Mouse (Mus musculus) forebrain, postnatal 0 days (tissue): ENCODE measurements around the gene Cdhr1. TPM values are rescaled to one million over a fixed set of nuclear protein-coding genes. Genes with fewer than 3 reads are reported as not detected.

Experiments
- ATAC-seq: fragments of 200-750 bp; cut with Nextera tagmentation; 2 replicates; pipeline ENCODE4 v1.8.0; 2017; ENCODE audit warnings: mild to moderate bottlenecking, moderate library complexity
- DNase-seq: peaks from one replicate; pipeline ENCODE4 v3.0.0-alpha.2; 2015
- H3K27ac ChIP-seq: fragments of 300-500 bp; sonication (generic); 2 replicates; pipeline ENCODE4 v1.5.1; 2014; ENCODE audit warnings: low read depth, mild to moderate bottlenecking, antibody characterized with exemption, low read length, moderate library complexity, mixed read lengths
- H3K27me3 ChIP-seq: fragments of 300-500 bp; sonication (generic); 2 replicates; pipeline ENCODE4 v1.6.1; 2014; ENCODE audit warnings: mild to moderate bottlenecking, low read length, mixed read lengths; ENCODE audit not compliant: insufficient read depth
- H3K36me3 ChIP-seq: fragments of 300-500 bp; sonication (generic); 2 replicates; pipeline ENCODE4 v1.6.1; 2014; ENCODE audit warnings: mild to moderate bottlenecking, moderate library complexity; ENCODE audit not compliant: insufficient read depth
- H3K4me1 ChIP-seq: fragments of 300-500 bp; sonication (generic); 2 replicates; pipeline ENCODE4 v1.6.1; 2014; ENCODE audit warnings: antibody characterized with exemption; ENCODE audit not compliant: insufficient read depth
- H3K4me2 ChIP-seq: fragments of 300-500 bp; sonication (generic); 2 replicates; pipeline ENCODE4 v1.6.1; 2014; ENCODE audit warnings: low read depth, mild to moderate bottlenecking, moderate library complexity
- H3K4me3 ChIP-seq: fragments of 300-500 bp; sonication (generic); 2 replicates; pipeline ENCODE4 v1.5.1; 2014; ENCODE audit warnings: low read depth, low read length, mixed read lengths
- H3K9ac ChIP-seq: fragments of 300-500 bp; sonication (generic); 2 replicates; pipeline ENCODE4 v1.6.1; 2014; ENCODE audit warnings: mild to moderate bottlenecking
- H3K9me3 ChIP-seq: fragments of 300-500 bp; sonication (generic); 2 replicates; pipeline ENCODE4 v1.6.1; 2016; ENCODE audit warnings: low read length
- CTCF ChIP-seq: sonication (generic); IDR thresholded peaks from 2 replicates; pipeline ENCODE4 v1.5.1; 2016; ENCODE audit warnings: antibody characterized with exemption, control low read depth, low read depth
- WGBS: fragments of 180-500 bp; shearing (Covaris S2); extraction: QIAGEN DNeasy Blood & Tissue Kit; methylation state at CpG from one replicate; pipeline ENCODE4 v1.1.7; 2014; 5-methylcytosine and 5-hydroxymethylcytosine counted together
- polyA plus RNA-seq: library from polyadenylated mRNA; unstranded; fragments of >200 nt; fragmentation: Nextera tagmentation; extraction: Ambion mirVana; gene quantifications from 2 replicates; pipeline ENCODE4 v1.2.1, GENCODE M21; 2015
- total RNA-seq: library from RNA; depleted of rRNA; stranded (reverse); fragments of >200 nt; gene quantifications from 2 replicates; pipeline ENCODE4 v1.2.3, GENCODE M21; 2014; rRNA removed

Cdhr1 gene
- total and polyA plus RNA-seq, 2 experiments from 2014 or later, result 10.1 to 16.3 TPM

DNA sequence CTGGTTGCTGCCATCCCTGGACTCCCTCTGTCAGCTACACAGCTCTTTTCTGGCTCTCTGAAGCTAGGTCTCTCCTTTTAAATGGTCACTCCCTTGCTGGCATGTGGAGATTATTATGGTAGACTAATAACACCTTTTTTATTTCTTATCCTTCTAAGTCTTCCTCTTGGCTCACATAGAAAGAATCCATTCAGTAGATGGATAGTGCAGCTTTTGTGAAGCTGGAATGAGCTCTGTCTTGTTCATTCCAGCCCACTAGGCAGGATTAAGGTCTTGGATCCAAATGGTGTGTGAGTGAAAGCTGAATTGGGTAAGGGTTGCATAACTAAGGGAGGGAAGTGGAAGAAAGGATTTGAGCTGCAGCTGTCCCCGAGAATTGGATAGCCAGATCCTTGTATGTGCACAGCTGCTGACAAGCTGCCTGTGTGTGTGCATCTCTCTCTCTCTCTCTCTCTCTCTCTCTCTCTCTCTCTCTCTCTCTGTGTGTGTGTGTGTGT lies 49.2 kb downstream of the Cdhr1 start, which contains the start of gene Rgr:
Gene Rgr (minus strand): TSS at position 51 of the 497 bp plus-strand sequence.
- H3K9me3 ChIP-seq, result no peaks in the 10 kb centered on the region
- H3K9ac ChIP-seq, result no peak within 1 kb of the TSS
- no peak within 1 kb of the TSS for H3K4me3 ChIP-seq
- H3K36me3 ChIP-seq, result no peaks in the 10 kb centered on the region
- ATAC-seq (peak; percentile 73), DNase-seq (no peak)
- no peaks in the 10 kb centered on the region for H3K4me1 ChIP-seq
- no peak for TF ChIP-seq CTCF
- 6% methylated on average over 1 of the region's 1 CpGs for WGBS
- no peak within 1 kb of the TSS for H3K4me2 ChIP-seq
- no peak within 1 kb of the TSS for H3K27ac ChIP-seq
- no peaks in the 10 kb centered on the region for H3K27me3 ChIP-seq

DNA sequence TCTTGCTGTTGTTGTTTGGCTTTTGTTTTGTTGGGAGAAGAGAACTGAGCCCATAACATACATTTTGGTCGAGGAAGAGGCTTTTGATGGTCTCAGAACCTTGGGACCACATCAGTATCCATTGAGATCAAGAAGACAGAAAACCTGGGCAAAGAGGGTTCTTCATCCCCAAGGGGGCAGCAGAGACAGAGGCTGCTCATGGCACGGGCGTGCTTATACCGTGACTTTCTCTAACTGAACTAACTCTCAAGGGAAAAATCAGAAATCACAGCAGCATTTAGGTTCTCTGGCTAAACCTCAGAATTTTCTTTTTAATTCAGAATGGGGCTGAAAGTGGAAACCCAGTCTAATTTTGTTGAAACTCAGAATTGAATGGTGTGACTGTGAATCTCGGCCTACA lies 63.7 kb downstream of the Cdhr1 start:
- 44% methylated on average over 5 of the region's 5 CpGs for WGBS
- Histone ChIP-seq H3K27ac (no peak overlapping the region), H3K27me3 (no peaks in the 10 kb centered on the region), H3K36me3 (no peaks in the 10 kb centered on the region), H3K4me2 (no peak overlapping the region), H3K4me1 (0 out of 2 replicates have a peak, but pooled peaks cover 10% of the 10 kb centered on the region), H3K9ac (no peak overlapping the region), H3K9me3 (no peaks in the 10 kb centered on the region), H3K4me3 (no peak overlapping the region)
- ATAC-seq (no peak), DNase-seq (peak; percentile 24)
- peak; percentile 59 for TF ChIP-seq CTCF

DNA sequence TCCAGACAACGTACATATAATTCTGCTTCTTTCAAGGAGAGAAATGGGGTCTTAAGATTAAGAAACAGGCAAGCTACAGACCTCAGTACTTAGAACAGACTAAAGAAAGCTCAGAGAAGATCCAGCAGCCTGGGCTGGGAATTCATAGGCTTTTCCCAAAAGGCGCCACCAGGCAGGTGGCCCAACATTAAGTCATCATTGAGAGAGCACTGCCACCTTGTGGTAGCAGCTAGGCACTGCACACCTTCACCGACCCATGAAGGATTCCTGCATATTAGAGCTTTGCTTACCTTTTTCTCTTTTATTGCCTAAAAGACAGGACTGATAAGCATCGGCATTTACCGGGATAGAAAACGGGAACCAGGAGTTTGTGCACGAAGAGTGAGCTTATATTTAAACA lies 64.9 kb downstream of the Cdhr1 start:
- Histone ChIP-seq H3K9me3 (no peaks in the 10 kb centered on the region), H3K4me2 (no peak overlapping the region), H3K9ac (no peak overlapping the region), H3K36me3 (no peaks in the 10 kb centered on the region), H3K4me3 (no peak overlapping the region), H3K27ac (no peak overlapping the region), H3K27me3 (no peaks in the 10 kb centered on the region), H3K4me1 (0 out of 2 replicates have a peak, but pooled peaks cover 10% of the 10 kb centered on the region)
- peak; percentile 93 for DNase-seq
- ATAC-seq, result peak; percentile 82
- whole genome bisulfite sequencing, result 16% methylated on average over 7 of the region's 7 CpGs
- peak; percentile 97 for TF ChIP-seq CTCF

DNA sequence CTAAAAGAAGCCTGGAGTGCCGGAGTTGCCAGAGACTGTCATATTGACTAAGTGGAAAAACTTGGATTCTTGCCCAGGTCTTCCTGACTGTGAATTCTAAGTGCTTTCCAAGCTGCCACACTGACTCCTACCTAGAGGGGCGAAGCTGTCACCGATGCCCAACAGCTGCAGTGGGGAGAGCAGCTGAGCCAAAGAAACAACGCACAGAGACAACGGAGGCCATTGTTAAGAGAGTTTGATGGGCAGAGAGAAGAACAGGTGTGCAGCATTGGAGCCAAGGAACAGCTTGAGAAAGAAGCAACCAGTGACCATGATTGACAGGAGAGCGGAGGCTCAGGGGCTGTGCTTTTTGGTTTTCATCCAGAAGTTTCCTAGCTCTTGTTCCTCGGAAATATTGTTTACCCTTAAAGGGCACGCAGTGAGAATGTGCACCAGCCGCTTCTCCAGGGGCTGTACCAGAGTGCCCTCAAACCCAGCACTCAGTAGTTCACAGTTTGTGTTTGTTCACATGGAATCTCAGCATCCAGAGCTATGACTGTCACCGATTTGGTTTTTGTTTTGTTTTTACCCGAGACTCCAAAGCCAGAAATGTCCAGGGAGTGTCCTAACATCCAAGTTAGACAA lies 65.6 kb downstream of the Cdhr1 start:
- Histone ChIP-seq H3K4me2 (no peak overlapping the region), H3K4me3 (no peak overlapping the region), H3K27me3 (no peaks in the 10 kb centered on the region), H3K9me3 (no peaks in the 10 kb centered on the region), H3K27ac (no peak overlapping the region), H3K36me3 (no peaks in the 10 kb centered on the region), H3K9ac (no peak overlapping the region), H3K4me1 (0 out of 2 replicates have a peak, but pooled peaks cover 10% of the 10 kb centered on the region)
- WGBS, result 30% methylated on average over 11 of the region's 11 CpGs
- TF ChIP-seq CTCF, result no peak
- DNase-seq, result peak; percentile 48
- ATAC-seq, result peak; percentile 73

DNA sequence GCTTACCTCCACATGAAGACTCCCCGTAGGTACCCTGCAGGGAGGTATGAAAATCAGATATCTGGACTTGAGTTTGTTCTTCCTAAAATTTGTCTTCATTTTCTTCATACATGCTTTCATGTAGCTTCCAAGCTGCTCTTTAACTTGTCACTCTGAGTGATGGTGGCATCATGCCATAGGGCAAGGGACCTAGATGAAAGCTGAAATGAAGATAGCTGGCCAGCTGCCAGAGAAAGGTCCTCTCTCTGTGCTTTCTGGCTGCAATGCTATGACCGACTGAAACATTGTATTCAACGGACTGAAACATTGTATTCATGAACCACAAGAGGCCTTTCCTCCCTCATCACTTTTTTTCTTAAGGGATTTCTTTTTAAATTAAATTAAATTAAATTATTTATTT lies 69.6 kb downstream of the Cdhr1 start:
- no peak for TF ChIP-seq CTCF
- ATAC-seq (no peak), DNase-seq (no peak)
- 74% methylated on average over 3 of the region's 3 CpGs for WGBS
- Histone ChIP-seq H3K9me3 (no peaks in the 10 kb centered on the region), H3K36me3 (no peaks in the 10 kb centered on the region), H3K4me1 (0 out of 2 replicates have a peak, but pooled peaks cover 10% of the 10 kb centered on the region), H3K4me3 (no peak overlapping the region), H3K27me3 (no peaks in the 10 kb centered on the region), H3K27ac (no peak overlapping the region), H3K4me2 (no peak overlapping the region), H3K9ac (no peak overlapping the region)

DNA sequence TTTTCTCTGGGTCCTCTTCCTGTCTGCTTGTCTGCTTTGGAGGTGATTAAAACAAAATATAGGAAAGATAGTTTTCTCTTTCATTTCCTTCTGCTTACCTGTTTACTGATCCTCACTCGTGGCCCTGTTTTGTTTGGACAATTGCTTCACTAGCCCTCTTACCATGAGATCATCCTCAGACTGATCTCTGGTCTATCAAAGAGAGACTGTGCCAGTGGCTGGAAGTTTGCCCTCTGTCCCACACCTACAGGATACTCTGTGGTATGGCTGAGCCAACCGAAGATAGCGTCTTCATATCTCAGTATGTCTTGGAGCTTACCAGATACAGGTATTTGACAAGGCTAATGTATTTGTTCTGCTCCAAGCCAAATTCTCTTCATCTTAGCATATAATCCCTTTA lies 70.2 kb downstream of the Cdhr1 start:
- Histone ChIP-seq H3K4me2 (no peak overlapping the region), H3K27ac (no peak overlapping the region), H3K9ac (no peak overlapping the region), H3K36me3 (no peaks in the 10 kb centered on the region), H3K9me3 (no peaks in the 10 kb centered on the region), H3K27me3 (no peaks in the 10 kb centered on the region), H3K4me1 (0 out of 2 replicates have a peak, but pooled peaks cover 8% of the 10 kb centered on the region), H3K4me3 (no peak overlapping the region)
- WGBS, result 95% methylated on average over 3 of the region's 3 CpGs
- no peak for DNase-seq
- no peak for TF ChIP-seq CTCF
- no peak for ATAC-seq

Other genes starting within 250 kb of the Cdhr1 start
- gene Ccser2, start 129.6 kb downstream of the Cdhr1 start, total RNA-seq, result 88.8 and 98.3 TPM in 2 replicates
- gene Ccser2, start 129.6 kb downstream of the Cdhr1 start, polyA plus RNA-seq, result 73.1 and 101 TPM in 2 replicates
- 0.10 TPM in 1 of 2 replicates, not detected in the other for gene Rgr, start 49.4 kb downstream of the Cdhr1 start, total RNA-seq
- 0.35 TPM in 1 of 2 replicates, not detected in the other for gene Rgr, start 49.4 kb downstream of the Cdhr1 start, polyA plus RNA-seq
- gene Lrit1, start 43.5 kb downstream of the Cdhr1 start, total RNA-seq, result not detected in 2 replicates
- not detected in 2 replicates for gene Lrit1, start 43.5 kb downstream of the Cdhr1 start, polyA plus RNA-seq
- gene Lrit2, start 30.4 kb downstream of the Cdhr1 start, total RNA-seq, result not detected in 2 replicates
- not detected in 2 replicates for gene Lrit2, start 30.4 kb downstream of the Cdhr1 start, polyA plus RNA-seq
- gene 2610528A11Rik, start 15.7 kb upstream of the Cdhr1 start, total RNA-seq, result 1.2 TPM in 1 of 2 replicates, not detected in the other
- gene 2610528A11Rik, start 15.7 kb upstream of the Cdhr1 start, polyA plus RNA-seq, result 0.28 and 1.4 TPM in 2 replicates
- 70.2 and 85.8 TPM in 2 replicates for gene Ghitm, start 36.9 kb upstream of the Cdhr1 start, total RNA-seq
- 148 and 187 TPM in 2 replicates for gene Ghitm, start 36.9 kb upstream of the Cdhr1 start, polyA plus RNA-seq